Mouse (Mus musculus) embryonic stem cell, embryonic (primary cell): ENCODE measurements around the gene Aldh1b1.

Experiments used
- CTCF ChIA-PET, 4 experiments: fragments of 300-600 bp in 2 of 4; fragments of 350-600 bp in 2 of 4; sonication (Branson Sonifier 250); formaldehyde crosslinking; loops; one replicate each; lab custom pipeline; 2022; ENCODE audit warnings: inconsistent platforms in 2 of 4; lab: Charles Lee
- POLR2A ChIA-PET, 4 experiments: fragments of 300-600 bp in 2 of 4; fragments of 350-600 bp in 2 of 4; sonication (Branson Sonifier 250); formaldehyde crosslinking; loops; one replicate each; lab custom pipeline; 2022; ENCODE audit warnings: antibody characterized with exemption in 4 of 4, inconsistent platforms in 1 of 4; lab: Charles Lee

The Aldh1b1 gene

DNA sequence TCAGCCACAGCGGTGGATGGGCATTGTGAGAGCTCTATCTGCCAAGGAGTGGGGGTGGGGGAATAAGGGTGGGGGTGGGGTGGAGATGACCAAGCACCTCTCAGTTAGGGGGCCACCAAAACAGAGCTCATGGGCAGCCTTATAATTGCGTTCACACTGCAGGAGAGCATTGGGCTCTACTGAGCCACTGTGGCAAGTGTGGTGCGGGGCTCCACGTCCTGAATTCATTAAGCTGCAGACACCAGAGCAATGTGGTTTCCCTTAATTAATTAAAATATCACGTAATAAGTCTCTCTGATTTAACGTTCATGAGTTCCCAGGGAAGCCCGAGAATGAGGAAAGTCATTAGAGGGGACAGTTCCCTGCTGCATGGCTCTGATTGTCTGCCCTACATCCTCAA lies 9.2 kb downstream of the Aldh1b1 start:
- CTCF ChIA-PET: no interaction called here

DNA sequence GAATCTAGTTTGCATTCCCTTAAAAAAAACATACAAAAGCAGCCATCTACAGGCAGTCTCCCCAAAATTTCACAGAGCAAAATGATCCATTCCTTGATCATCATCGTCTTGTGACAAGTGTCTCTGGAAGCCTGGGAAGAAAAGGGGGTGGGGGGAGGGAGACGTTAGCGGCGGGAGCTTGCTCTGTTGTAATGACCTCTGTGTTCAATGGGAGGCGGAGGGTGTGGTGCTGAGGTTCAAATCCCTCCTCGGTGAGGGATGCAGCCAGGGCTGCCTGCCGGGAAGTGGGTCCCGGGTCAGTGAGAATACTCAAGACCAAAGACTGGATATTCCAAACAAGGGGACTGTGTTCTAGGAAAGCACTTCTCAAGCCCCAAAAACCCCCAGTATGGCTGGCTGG lies 12.4 kb downstream of the Aldh1b1 start:
- ChIA-PET POLR2A (interaction anchor here in 3 of 4 experiments (0.6 to 2.8 kb wide), 13 partner anchors 8 to 704 kb away, joined by 3 to 13 read pairs (median 3); partner anchors contain the start of gene Aldh1b1 (in 2 of the 3)), CTCF (interaction anchor here in 3 of 4 experiments (0.6 to 2.3 kb wide), 16 partner anchors 8 to 395 kb away, joined by 3 to 9 read pairs (median 4); partner anchors contain the start of gene Aldh1b1 (in 1 of the 3))

More for the DNA sequence above, 9.2 kb downstream of the Aldh1b1 start:
- POLR2A ChIA-PET: interaction anchor here in 2 of 4 experiments (0.6 to 1.7 kb wide), 5 partner anchors 9 to 301 kb away, joined by 3 to 8 read pairs (median 3); partner anchors contain the start of gene Aldh1b1 (in 1 of the 2)

DNA sequence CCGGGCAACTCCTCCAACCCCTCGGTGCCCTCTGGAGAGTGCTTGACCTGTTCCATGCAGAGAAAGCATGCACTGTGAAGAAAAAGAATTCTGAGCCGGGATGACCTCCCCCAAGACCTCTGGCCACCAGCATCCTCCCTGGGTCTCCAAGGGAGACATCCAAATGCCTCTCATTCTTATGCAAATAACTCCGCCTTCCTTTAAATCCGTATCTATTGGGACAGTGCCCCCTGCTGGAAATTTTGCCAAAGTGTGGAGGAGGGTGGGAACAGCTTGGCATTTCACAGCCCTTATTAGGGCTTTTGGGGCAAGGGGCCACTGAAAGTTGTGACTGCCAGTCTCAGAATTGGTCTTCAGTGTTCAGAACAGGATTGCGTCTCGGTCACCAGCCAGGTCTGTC lies 16.7 kb downstream of the Aldh1b1 start:
- ChIA-PET POLR2A (interaction anchor here in 3 of 4 experiments (1.0 to 1.5 kb wide), 3 partner anchors 10 to 708 kb away, joined by 3 to 4 read pairs (median 3); partner anchors contain the start of gene Aldh1b1 (in 1 of the 3)), CTCF (interaction anchor here (0.6 to 1.6 kb wide), 29 partner anchors 8 to 803 kb away, joined by 3 to 9 read pairs (median 3); partner anchors contain the start of genes Aldh1b1 (in 1 of the 4) and Slc25a51 (in 1 of the 4))

DNA sequence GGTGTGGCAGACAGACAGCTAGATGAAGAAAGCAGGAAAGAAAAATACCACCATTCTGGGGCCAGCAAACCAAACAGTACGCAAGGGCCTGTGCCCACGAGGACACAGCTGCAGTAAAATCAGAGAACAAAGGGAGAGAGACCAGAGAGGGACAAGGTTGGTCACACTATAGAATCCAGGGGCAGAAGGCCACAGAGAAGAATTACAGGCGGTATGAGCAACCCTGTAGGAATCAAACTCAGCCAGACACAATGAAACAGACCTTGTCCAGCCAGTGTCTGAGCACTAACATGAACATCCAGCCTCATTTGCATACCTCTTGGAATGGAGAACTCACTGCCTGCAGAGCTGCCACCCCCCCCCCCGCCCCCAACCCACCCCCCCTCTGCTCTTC lies 20.0 kb downstream of the Aldh1b1 start:
- ChIA-PET CTCF (interaction anchor here (0.5 to 2.8 kb wide), 15 partner anchors 8 to 594 kb away, joined by 3 to 32 read pairs (median 4); partner anchors contain the start of gene Aldh1b1 (in 1 of the 4)), POLR2A (interaction anchor here in 3 of 4 experiments (0.6 to 2.1 kb wide), 14 partner anchors 8 to 806 kb away, joined by 3 to 8 read pairs (median 4); partner anchors contain the start of gene Zbtb5 (in 1 of the 3))

DNA sequence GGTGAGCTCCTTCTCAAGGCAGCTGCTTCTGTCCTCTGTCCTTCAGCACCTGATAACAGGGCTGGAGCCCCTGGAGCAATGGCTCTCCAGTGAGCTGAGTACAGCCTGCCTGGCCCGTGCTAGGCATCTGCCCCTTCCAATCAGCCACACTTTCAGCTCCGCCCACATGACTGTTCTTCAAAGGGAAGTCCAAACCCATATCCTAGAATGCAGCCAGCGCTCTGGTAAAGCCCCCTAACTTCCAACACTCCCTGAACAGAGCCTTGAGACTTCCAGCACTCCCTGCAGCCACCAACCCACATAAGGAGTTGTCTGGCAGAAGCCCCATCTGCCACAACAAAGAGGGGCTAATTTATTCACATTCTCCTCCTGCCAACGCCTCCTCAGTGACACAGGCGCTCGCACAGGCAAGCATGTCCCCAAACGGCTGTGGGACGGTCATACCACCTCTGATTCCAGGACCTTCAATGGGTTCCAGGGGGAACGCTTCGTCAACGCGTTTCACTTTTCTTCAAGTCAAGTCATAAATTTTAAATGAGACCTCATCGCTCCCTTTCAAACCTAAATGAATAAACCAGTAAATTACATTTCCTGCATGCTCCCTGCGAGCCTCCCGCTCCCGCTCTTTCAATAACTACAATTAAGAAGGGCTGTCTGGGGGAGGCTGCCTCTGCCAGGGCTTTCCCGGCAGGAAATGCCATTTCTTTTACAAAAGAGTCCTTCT lies 20.5 kb downstream of the Aldh1b1 start:
- POLR2A ChIA-PET: interaction anchor here in 3 of 4 experiments (0.5 to 2.1 kb wide), 16 partner anchors 9 to 807 kb away, joined by 3 to 8 read pairs (median 3); partner anchors contain the start of gene Zbtb5 (in 1 of the 3)
- CTCF ChIA-PET: interaction anchor here (0.5 to 2.8 kb wide), 33 partner anchors 8 to 691 kb away, joined by 3 to 32 read pairs (median 4); partner anchors contain the start of gene Aldh1b1 (in 1 of the 4)

DNA sequence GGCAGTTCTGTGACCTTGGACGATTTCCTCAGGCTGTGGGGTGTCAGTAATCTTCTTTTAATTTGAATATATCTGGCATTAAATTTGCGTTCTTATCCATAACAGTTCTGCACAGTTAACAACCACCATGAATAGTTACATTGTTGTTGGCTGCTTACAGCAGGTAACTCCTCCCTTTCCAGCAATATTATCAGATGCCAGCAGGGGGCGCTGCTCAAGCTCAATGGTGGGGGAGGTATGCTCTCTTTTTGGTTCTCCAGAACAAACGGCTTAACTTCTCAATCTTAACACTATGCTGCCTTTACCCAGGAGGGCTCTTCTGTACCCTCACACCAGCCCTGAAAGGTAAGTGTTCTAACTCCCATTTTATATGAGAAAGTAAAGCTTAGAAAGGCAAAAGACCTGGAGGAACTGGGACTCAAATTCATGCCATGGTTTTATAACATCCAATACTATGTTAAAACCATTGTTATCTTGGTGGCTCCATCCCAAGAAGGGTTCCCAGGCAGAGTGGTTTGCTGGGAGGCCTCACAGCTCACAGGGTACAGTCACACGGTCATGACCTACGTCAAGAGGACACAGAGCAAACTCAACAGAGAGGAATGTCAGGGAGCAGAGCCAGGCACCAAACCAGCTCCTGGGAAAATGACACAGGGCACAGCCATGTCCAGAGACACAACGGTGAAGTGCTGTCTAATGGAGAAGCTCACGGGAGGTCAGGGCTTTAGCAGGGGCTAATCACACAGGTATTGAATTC lies 21.4 kb downstream of the Aldh1b1 start:
- ChIA-PET CTCF (interaction anchor here (0.6 to 2.8 kb wide), 27 partner anchors 9 to 692 kb away, joined by 3 to 32 read pairs (median 4); partner anchors contain the start of gene Aldh1b1 (in 1 of the 4)), POLR2A (interaction anchor here in 3 of 4 experiments (0.7 to 2.1 kb wide), 4 partner anchors 9 to 872 kb away, joined by 3 to 8 read pairs (median 3); no protein-coding TSS in a partner anchor)

DNA sequence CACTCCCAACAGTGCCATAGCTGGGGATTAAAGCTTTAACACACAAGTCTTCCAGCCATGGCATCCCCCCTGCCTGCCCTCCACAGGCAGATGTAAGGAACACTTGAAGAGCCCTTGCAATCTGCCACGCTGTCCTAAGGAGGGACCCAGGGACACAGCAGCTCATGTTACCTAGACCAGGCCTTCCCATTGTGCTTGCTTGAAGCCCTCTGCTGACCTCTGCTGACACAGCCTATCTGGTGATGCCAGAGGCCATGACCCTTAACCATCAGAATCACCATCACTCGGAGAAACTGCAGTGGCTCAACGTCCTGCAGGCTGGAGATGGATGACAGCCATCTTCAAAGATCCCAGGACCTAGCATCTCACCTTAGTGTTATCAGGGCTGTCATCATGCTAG lies 23.2 kb downstream of the Aldh1b1 start:
- ChIA-PET CTCF (interaction anchor here in 3 of 4 experiments (0.5 to 1.0 kb wide), 4 partner anchors 22 to 404 kb away, joined by 3 to 5 read pairs (median 4); no protein-coding TSS in a partner anchor), POLR2A (interaction anchor here in 2 of 4 experiments (0.5 to 1.2 kb wide), 4 partner anchors 14 to 592 kb away, joined by 3 to 8 read pairs (median 3); no protein-coding TSS in a partner anchor)

DNA sequence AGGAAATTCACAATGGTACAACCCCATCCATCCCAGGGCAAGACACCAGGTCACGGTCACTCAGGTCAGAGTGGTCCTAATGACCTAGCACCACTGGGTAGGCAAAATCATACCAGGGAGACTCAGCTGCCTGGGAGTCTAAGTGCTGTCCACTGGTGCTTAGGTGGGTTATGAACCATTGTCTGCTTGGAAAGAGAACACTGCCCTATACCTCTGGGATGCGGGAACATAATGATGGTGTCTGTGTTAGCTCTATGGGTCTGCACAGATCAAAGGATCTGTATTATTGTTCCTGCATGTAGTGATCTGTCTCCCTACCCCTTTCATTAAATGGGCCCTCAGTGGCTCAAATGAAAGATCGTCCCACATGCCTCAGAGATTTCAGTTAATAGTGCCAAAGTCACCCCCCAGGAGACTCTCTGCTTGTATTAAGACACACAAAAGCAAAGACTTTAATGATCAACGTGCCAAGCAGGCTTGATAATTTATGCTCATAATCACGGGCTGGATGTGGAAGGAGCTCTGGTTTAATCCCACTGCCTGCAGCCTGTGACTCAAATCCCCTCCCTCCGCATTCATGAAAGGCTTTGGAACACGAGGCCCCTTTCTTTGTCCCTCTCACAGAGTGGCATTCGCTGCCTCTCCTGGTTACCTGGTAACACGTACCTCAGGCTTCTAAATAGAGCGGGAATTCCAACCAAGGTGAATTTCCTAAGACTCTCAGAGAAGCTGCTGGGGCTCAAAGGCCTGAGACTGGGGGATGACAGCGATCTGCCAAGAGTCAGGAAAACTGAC lies 24.2 kb downstream of the Aldh1b1 start:
- POLR2A ChIA-PET: interaction anchor here in 2 of 4 experiments (1.2 to 1.3 kb wide), 2 partner anchors 9 to 25 kb away, joined by 3 read pairs; partner anchors contain the start of gene Stra6l (in 1 of the 2)
- CTCF ChIA-PET: interaction anchor here in 1 of 4 experiments (1.1 kb wide), 1 partner anchor 7 kb away, joined by 3 read pairs; no protein-coding TSS in a partner anchor

DNA sequence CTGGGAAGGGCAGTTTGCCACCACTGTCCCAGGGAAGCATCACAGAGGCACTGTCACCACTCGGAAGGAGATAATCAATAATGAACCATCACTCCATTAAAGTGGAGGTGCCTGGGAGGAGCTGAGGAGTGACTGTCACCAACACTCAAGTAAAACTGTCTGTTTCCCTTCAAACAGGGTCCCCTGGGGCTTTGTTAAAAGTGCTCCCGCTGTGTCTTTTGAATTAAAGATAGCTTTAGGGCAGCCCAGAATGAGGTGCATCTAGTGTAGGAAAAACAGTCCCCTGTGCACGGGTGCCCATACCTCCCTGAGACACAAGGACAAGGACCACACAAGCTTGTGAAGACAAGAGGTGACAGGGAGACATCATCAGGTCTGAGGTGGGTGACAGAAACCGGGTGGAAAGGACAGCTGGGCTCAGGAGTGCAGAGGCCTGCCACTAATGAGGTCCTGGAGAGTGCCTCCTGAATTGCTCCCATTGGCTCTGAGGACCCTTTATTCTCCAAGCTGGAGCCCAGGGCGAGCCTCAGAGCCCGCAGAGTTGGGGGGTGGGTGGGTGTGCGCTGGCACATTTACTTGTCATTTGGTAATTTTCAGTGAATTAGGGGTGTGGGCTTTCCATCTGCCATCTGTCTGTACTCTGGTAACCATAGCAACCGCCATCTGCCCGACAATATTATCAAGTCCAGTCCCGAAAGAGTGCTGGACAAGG lies 25.4 kb downstream of the Aldh1b1 start:
- ChIA-PET CTCF (interaction anchor here in 2 of 4 experiments (1.1 to 2.0 kb wide), 4 partner anchors 8 to 32 kb away, joined by 3 to 6 read pairs (median 6); no protein-coding TSS in a partner anchor), POLR2A (interaction anchor here in 3 of 4 experiments (0.7 to 1.3 kb wide), 7 partner anchors 11 to 308 kb away, joined by 3 read pairs; partner anchors contain the start of gene Stra6l (in 1 of the 3))

DNA sequence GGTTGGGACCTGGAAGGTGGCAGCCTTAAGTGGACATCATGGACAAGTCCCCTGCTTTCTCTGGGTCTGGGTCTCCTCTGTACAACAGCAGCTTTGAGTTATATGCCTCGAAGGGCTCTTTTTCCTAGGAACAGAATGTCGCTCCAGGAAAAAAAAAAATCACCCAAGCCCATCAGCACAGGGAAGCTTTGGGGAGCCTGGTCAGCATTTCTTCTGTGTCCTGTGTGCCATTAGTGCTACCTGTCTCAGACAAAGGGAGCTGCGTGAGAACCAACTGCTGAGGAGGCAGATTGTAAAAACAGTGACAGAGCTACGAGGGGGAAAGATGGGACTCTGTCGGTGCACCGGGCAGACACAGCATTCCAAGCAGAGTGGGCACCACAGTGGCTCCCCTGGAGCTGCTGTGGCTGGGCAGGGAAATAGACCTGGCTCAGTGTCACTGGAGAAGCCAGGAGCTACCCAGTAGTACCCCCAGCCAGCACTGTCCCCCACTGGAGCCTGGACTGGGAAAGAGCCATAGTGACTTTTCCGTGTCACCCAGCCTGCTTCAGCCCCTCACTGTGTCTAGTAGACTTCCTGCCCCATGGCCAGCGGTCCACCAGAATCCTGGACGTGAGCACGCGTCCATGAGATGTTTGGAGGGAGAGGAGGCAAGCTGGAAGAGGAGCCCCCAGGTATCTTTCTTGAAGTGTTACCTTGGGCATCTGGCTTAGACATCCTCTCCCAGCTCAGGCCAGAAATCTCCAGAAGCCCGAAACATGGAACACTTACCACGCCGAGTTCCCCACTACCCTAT lies 26.1 kb downstream of the Aldh1b1 start:
- CTCF ChIA-PET: interaction anchor here in 2 of 4 experiments (0.7 to 2.0 kb wide), 4 partner anchors 9 to 232 kb away, joined by 3 to 6 read pairs (median 6); no protein-coding TSS in a partner anchor
- POLR2A ChIA-PET: interaction anchor here in 3 of 4 experiments (0.6 to 1.3 kb wide), 5 partner anchors 9 to 33 kb away, joined by 3 read pairs; no protein-coding TSS in a partner anchor

DNA sequence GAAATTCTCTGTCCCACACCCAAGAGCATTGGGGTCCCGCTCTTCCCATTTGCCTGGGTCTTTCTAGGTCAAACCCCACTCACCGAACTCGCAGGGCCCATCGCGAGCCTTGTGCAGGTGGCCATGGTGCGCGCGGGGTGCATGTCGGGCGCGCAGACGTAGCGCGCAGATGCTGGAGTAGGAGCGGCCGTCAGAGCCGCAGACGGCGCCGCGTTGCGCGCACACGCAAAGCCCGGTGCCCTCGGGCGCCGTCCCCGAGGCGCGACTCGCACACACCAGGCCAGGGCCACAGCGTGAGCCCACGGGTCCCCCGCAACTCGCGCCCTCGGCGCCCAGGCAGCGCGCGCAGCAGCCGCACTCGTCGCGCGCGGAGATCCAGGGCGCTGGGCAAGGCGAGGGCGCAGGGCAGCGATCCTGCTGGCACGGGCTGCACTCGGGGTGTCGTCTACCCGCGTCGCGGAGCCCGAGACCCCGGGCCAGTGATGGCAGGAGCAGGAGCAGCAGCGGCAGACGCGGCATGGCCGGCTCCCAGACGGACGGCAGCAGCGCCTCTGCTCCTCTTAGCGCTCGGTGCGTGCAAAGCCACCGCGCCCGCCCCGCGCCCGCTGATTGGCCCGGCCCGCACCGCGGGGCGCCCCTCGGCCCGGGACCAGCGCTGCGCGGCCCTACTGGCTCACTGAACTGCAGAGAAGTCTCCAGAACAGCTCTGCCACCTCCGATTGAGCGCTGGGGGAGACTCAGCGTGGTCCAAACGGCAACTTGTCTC lies 27.6 kb downstream of the Aldh1b1 start, which contains the start of gene Igfbpl1:
Gene Igfbpl1 (minus strand): TSS at position 649 of the 766 bp plus-strand sequence.
- CTCF ChIA-PET: no interaction called here

DNA sequence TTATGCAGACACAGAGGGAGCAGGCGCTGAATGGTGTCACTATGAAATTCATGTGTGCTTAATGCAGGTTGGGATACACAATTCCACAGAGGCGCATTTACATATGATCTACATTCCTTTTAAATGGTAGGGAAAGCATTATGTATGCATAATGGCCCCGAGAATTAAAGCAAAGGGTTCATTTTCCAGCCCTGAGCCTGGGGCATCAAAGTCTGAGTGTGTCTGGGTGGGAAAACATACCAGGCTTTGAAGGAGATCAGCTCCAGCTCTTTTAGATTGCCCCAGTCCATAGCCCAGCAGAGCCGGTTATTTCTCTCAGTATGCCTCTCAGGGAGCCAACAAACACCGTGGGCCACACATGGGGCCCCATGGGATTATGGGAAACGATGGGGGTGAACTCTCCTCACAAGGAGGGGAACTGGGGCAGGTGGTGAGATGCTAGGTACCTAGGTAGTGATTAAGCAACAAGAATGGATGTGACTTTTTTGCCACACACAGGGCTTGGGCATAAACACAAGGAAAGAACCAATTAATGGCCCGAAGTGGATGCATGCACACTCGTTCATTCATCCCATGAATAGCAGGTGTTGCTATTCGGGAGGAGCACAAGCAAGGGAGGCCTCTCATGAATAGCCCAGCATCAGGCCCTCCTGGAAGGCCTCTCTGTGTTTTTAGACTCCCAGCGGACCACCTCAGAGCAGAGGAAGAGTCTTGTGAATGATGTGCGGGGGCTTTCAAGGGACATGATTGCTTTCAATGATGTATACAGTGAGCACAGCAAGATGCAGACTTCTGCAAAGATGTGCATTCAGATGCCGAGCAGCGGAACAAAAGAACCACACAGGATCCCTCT lies 31.3 kb downstream of the Aldh1b1 start:
- POLR2A ChIA-PET: no interaction called here
- CTCF ChIA-PET: interaction anchor here in 3 of 4 experiments (0.5 to 1.4 kb wide), 5 partner anchors 10 to 775 kb away, joined by 3 to 4 read pairs (median 3); no protein-coding TSS in a partner anchor

More for the DNA sequence above, 27.6 kb downstream of the Aldh1b1 start, which contains the start of gene Igfbpl1:
- POLR2A ChIA-PET: interaction anchor here in 1 of 4 experiments (0.9 kb wide), 1 partner anchor 10 kb away, joined by 3 read pairs; no protein-coding TSS in a partner anchor

DNA sequence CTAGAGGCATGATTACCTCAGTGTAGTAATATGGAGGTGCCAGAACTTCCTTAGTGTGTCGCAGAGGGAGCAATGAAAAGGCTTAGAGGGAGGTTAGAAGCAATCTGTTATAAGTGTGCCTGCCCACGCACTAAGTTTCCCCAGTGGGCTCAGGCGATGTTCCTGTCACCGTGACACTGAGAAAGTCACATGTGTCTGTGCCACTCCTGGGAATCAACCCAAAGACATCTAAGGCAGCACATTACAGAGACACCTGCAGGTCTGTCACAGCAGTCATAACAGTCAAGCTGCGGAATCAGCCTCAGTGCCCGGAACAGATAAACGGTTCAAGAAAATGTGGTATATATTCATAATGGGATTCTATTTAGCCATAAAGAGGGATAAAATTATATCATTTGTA lies 33.2 kb downstream of the Aldh1b1 start:
- ChIA-PET CTCF (no interaction called here), POLR2A (no interaction called here)
